Mouse (Mus musculus): ENCODE data around the gene G6pc3. TPM values are rescaled to one million over a fixed set of nuclear protein-coding genes. Genes with fewer than 3 reads are reported as not detected.

G6pc3 gene
- total RNA-seq (2021) = 10 to 100 TPM; 44.8 to 50.6 TPM
- polyA plus RNA-seq (2012; rRNA removed) = 89.9 and 95.3 TPM in 2 replicates
- long read RNA-seq, partial matches to known transcripts = 0 of 7 reads
- long read RNA-seq, other reads (novel, unspliced or antisense) = 1 of 7 reads

GRCm38 (mm10) chr11:102189461-102190436, at the start of gene G6pc3:
Gene G6pc3 (plus strand): TSS chr11:102189620.
- H3K9ac ChIP-seq (ENCODE audit: low read depth, low read length) = peak within 1 kb of the TSS; percentile 67
- peak within 1 kb of the TSS; percentile 82 for H3K4me3 ChIP-seq
- DNase-seq = peak; percentile 91 to 93
- intact Hi-C loops (cut with DNase I) = loop anchor here (2.0 to 10.0 kb wide), 3 partner anchors 19 to 1745 kb away; partner anchors contain the start of genes BC030867, Klhl10 and Nt5c3b
- no peaks in the 10 kb centered on the region for H3K27me3 ChIP-seq (ENCODE audit: control insufficient read depth, insufficient read depth, low read length)
- H3K27ac ChIP-seq = peak within 1 kb of the TSS; percentile 79
- 1% methylated on average over 50 of the region's 50 CpGs for WGBS
- TF ChIP-seq CTCF (IDR thresholded peaks at IDR 0.05) (no peak), POLR2A (IDR thresholded peaks at IDR 0.05; ENCODE audit: insufficient read depth, low read depth, low read length) (peak; percentile 40; the same call in 1 of the 2 replicates), EP300 (IDR thresholded peaks at IDR 0.05; ENCODE audit: insufficient read depth, low read depth, low read length) (peak; percentile 85)
- H3K36me3 ChIP-seq (ENCODE audit: control insufficient read depth, insufficient read depth, low read length) = no peaks in the 10 kb centered on the region
- H3K4me1 ChIP-seq (ENCODE audit: control insufficient read depth, insufficient read depth, low read length) = no peaks in the 10 kb centered on the region; the same call in 1 of the 2 replicates
- no peaks in the 10 kb centered on the region for H3K79me2 ChIP-seq (replicated peaks; ENCODE audit: control insufficient read depth, insufficient read depth, low read length)

- H3K36me3 ChIP-seq (ENCODE audit: control insufficient read depth, insufficient read depth, low read length) = no peaks in the 10 kb centered on the region
- H3K27ac ChIP-seq = no peak overlapping the region
- H3K4me1 ChIP-seq (ENCODE audit: control insufficient read depth, insufficient read depth, low read length) = no peaks in the 10 kb centered on the region
- H3K27me3 ChIP-seq (ENCODE audit: control insufficient read depth, insufficient read depth, low read length) = peaks cover 4% of the 10 kb centered on the region
- TF ChIP-seq CTCF (IDR thresholded peaks at IDR 0.05) (peak; percentile 89), EP300 (IDR thresholded peaks at IDR 0.05; ENCODE audit: insufficient read depth, low read depth, low read length) (no peak), POLR2A (IDR thresholded peaks at IDR 0.05; ENCODE audit: insufficient read depth, low read depth, low read length) (no peak)
- H3K4me3 ChIP-seq = no peak overlapping the region
- intact Hi-C loops (cut with DNase I) = loop anchor here (1.0 kb wide), 1 partner anchor 38 kb away; no protein-coding TSS in a partner anchor
- no peaks in the 10 kb centered on the region for H3K79me2 ChIP-seq (replicated peaks; ENCODE audit: control insufficient read depth, insufficient read depth, low read length)
- 2% methylated on average over 5 of the region's 5 CpGs for WGBS
- peak; percentile 43 to 55 for DNase-seq
- no peak overlapping the region for H3K9ac ChIP-seq (ENCODE audit: low read depth, low read length)
Measured at GRCm38 (mm10) chr11:102140508-102140907, 48.9 kb upstream of the G6pc3 start.

GRCm38 (mm10) chr11:102142355-102142754, 47.1 kb upstream of the G6pc3 start:
- whole genome bisulfite sequencing = 69% methylated on average over 7 of the region's 7 CpGs
- H3K27me3 ChIP-seq (ENCODE audit: control insufficient read depth, insufficient read depth, low read length) = peaks cover 17% of the 10 kb centered on the region
- no peak overlapping the region for H3K4me3 ChIP-seq
- H3K79me2 ChIP-seq (replicated peaks; ENCODE audit: control insufficient read depth, insufficient read depth, low read length) = no peaks in the 10 kb centered on the region
- H3K4me1 ChIP-seq (ENCODE audit: control insufficient read depth, insufficient read depth, low read length) = no peaks in the 10 kb centered on the region
- intact Hi-C loops (cut with DNase I) = no loop called here
- H3K36me3 ChIP-seq (ENCODE audit: control insufficient read depth, insufficient read depth, low read length) = no peaks in the 10 kb centered on the region
- H3K9ac ChIP-seq (ENCODE audit: low read depth, low read length) = no peak overlapping the region
- no peak overlapping the region for H3K27ac ChIP-seq
- no peak for TF ChIP-seq CTCF (IDR thresholded peaks at IDR 0.05)
- no peak for TF ChIP-seq POLR2A (IDR thresholded peaks at IDR 0.05; ENCODE audit: insufficient read depth, low read depth, low read length)
- TF ChIP-seq EP300 (IDR thresholded peaks at IDR 0.05; ENCODE audit: insufficient read depth, low read depth, low read length) = no peak
- DNase-seq = no peak

GRCm38 (mm10) chr11:102144957-102145470, 44.4 kb upstream of the G6pc3 start:
- Histone ChIP-seq H3K4me1 (ENCODE audit: control insufficient read depth, insufficient read depth, low read length) (no peaks in the 10 kb centered on the region), H3K79me2 (replicated peaks; ENCODE audit: control insufficient read depth, insufficient read depth, low read length) (no peaks in the 10 kb centered on the region), H3K9ac (ENCODE audit: low read depth, low read length) (no peak overlapping the region), H3K36me3 (ENCODE audit: control insufficient read depth, insufficient read depth, low read length) (no peaks in the 10 kb centered on the region), H3K4me3 (no peak overlapping the region), H3K27me3 (ENCODE audit: control insufficient read depth, insufficient read depth, low read length) (peaks cover 21% of the 10 kb centered on the region), H3K27ac (no peak overlapping the region)
- TF ChIP-seq POLR2A (IDR thresholded peaks at IDR 0.05; ENCODE audit: insufficient read depth, low read depth, low read length) (no peak), EP300 (IDR thresholded peaks at IDR 0.05; ENCODE audit: insufficient read depth, low read depth, low read length) (no peak), CTCF (IDR thresholded peaks at IDR 0.05) (no peak)
- no peak for DNase-seq
- WGBS = 35% methylated on average over 13 of the region's 13 CpGs
- intact Hi-C loops (cut with DNase I) = no loop called here

GRCm38 (mm10) chr11:102145471-102146001, 43.9 kb upstream of the G6pc3 start, which contains the start of gene Nags:
Gene Nags (plus strand): TSS chr11:102145513.
- H3K9ac ChIP-seq (ENCODE audit: low read depth, low read length) = peak within 1 kb of the TSS; percentile 9; the same call in 1 of the 2 replicates
- peak within 1 kb of the TSS; percentile 14; the same call in 1 of the 2 replicates for H3K4me3 ChIP-seq
- TF ChIP-seq EP300 (IDR thresholded peaks at IDR 0.05; ENCODE audit: insufficient read depth, low read depth, low read length) = no peak
- TF ChIP-seq CTCF (IDR thresholded peaks at IDR 0.05) = no peak
- no peak for TF ChIP-seq POLR2A (IDR thresholded peaks at IDR 0.05; ENCODE audit: insufficient read depth, low read depth, low read length)
- H3K36me3 ChIP-seq (ENCODE audit: control insufficient read depth, insufficient read depth, low read length) = no peaks in the 10 kb centered on the region
- DNase-seq = no peak
- no peaks in the 10 kb centered on the region for H3K79me2 ChIP-seq (replicated peaks; ENCODE audit: control insufficient read depth, insufficient read depth, low read length)
- WGBS = 4% methylated on average over 50 of the region's 50 CpGs
- H3K27me3 ChIP-seq (ENCODE audit: control insufficient read depth, insufficient read depth, low read length) = peaks cover 21% of the 10 kb centered on the region
- intact Hi-C loops (cut with DNase I) = no loop called here
- no peak within 1 kb of the TSS for H3K27ac ChIP-seq
- no peaks in the 10 kb centered on the region for H3K4me1 ChIP-seq (ENCODE audit: control insufficient read depth, insufficient read depth, low read length)

All from heart, adult 2 months (tissue).